In the genomic region with DNA sequence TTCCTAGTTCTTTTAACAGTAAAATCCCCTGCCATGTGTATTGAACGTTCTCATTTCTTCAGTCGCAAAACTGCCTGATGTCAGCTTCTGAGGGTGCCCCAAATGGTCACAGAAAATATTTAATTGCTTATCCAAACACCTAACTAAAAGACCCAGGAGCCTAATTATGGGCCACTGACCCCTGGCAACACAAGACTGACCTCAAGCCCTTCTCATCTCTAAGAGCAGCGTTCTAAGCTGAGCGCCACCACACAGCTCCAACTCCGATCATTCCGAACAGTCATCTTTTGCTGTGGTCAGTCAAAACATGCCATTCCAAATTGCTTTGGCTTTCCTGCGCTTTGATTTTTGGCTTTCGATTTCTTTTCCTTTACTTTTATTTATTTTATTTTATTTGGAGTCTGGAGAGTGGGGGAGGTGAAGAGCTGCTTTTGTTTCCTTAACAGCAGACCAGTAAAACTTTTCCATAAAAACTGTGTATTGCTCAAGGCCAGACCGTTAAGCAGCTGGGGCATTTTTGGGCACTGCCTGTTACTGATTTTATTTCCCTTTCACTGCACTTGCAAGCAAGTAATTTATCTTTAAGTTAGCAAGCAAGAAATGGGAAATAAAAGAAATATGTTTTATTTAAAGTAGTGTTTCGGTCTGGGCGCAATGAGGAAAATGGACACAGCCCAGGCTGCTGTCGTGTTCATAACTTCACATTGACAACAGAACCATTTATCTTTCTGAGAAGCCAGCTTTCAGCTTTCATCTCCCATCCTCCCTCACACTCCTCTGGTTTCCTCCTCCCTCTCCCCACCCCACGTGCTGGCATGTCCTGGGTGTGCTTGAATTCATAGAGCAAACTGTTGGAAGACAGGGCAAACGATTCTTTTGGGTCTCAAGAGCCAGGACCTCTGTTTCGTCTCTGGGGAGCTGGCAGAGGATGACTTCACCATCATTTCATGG, we compare ENCODE assay signal across 15 mouse cellular contexts. TPM values are rescaled to one million over a fixed set of nuclear protein-coding genes. Genes with fewer than 3 reads are reported as not detected.
A peak's percentile ranks its signal among the peaks of the same experiment; 100 is the strongest.
DNase-seq lines count a peak whose midpoint lies in the region; ATAC-seq and TF ChIP-seq lines count a peak whose summit lies in the region.
"Had no signal": no experiment of that assay in that cellular context is flagged by ENCODE, and none has a peak within 500 bp of the region (broad histone marks: within the 10 kb centered on the region; RNA-seq: fewer than 3 reads in every experiment).

No protein-coding gene starts in this region.

- 39% methylated on average over 15 of the region's 15 CpGs for WGBS in intestine, embryonic 14.5 days
- WGBS in intestine, postnatal 0 days = 60% methylated on average over 15 of the region's 15 CpGs
- WGBS in limb, embryonic 13.5 days = 26% methylated on average over 15 of the region's 15 CpGs
- WGBS in cerebellum, adult 2 months = 68% methylated on average over 15 of the region's 15 CpGs

- DNase-seq in intestine, embryonic 14.5 days (ENCODE audit: low spot score) = no peak
- peak; percentile 7 for DNase-seq in testis, postnatal 14 days (ENCODE audit: low spot score)
- DNase-seq in testis, postnatal 10 days (ENCODE audit: low spot score) = no peak
- DNase-seq in right cerebral cortex, postnatal 25 days = no peak
- no peak for DNase-seq in cerebellum, adult 2 months
- DNase-seq in thymus, postnatal 25 days = no peak
- DNase-seq: gastrocnemius, postnatal 14 days; thymus, adult 18-20 months had no signal

- peak overlapping the region; percentile 5; the same call in 1 of the 2 replicates for H3K4me2 ChIP-seq in intestine, embryonic 14.5 days (ENCODE audit: low read length)
- no peak overlapping the region for H3K4me2 ChIP-seq in intestine, postnatal 0 days (replicated peaks; ENCODE audit: low read depth)
- H3K4me2 ChIP-seq in limb, embryonic 13.5 days (replicated peaks) = peak overlapping the region; percentile 50
- H3K4me2 ChIP-seq: hindbrain, embryonic 15.5 days; midbrain, embryonic 15.5 days had no signal

- H3K9ac ChIP-seq in intestine, embryonic 14.5 days (ENCODE audit: low read length) = no peak overlapping the region
- no peak overlapping the region for H3K9ac ChIP-seq in intestine, postnatal 0 days (ENCODE audit: low read depth, low read length)
- H3K9ac ChIP-seq in limb, embryonic 13.5 days = 0 out of 2 replicates have a peak overlapping the region, but pooled peaks have one; percentile 13
- H3K9ac ChIP-seq: hindbrain, embryonic 15.5 days; midbrain, embryonic 15.5 days had no signal

- H3K27ac ChIP-seq in intestine, embryonic 14.5 days (ENCODE audit: low read depth) = no peak overlapping the region
- no peak overlapping the region for H3K27ac ChIP-seq in intestine, postnatal 0 days (ENCODE audit: low read depth, low read length)
- H3K27ac ChIP-seq in limb, embryonic 13.5 days = peak overlapping the region; percentile 15; the same call in 1 of the 2 replicates
- H3K27ac ChIP-seq in cerebellum, adult 2 months (ENCODE audit: insufficient read depth, low read length) = no peak overlapping the region
- H3K27ac ChIP-seq: hindbrain, embryonic 15.5 days; layer of hippocampus, adult 2 months; midbrain, embryonic 15.5 days had no signal

- H3K4me1 ChIP-seq in intestine, embryonic 14.5 days (replicated peaks; ENCODE audit: control insufficient read depth, insufficient read depth, low read length) = no peaks in the 10 kb centered on the region; the same call in 1 of the 2 replicates
- no peaks in the 10 kb centered on the region for H3K4me1 ChIP-seq in intestine, postnatal 0 days (replicated peaks; ENCODE audit: control insufficient read depth, insufficient read depth, low read length)
- peaks cover 16% of the 10 kb centered on the region for H3K4me1 ChIP-seq in limb, embryonic 13.5 days
- H3K4me1 ChIP-seq in cerebellum, adult 2 months (ENCODE audit: control insufficient read depth, insufficient read depth, low read length) = peaks cover 2% of the 10 kb centered on the region; the same call in 1 of the 2 replicates
- H3K4me1 ChIP-seq: hindbrain, embryonic 15.5 days; midbrain, embryonic 15.5 days had no signal

- ATAC-seq in intestine, embryonic 14.5 days (replicated peaks; ENCODE audit: low FRiP score, low TSS enrichment, low read depth) = no peak; the same call in 1 of the 2 replicates
- no peak for ATAC-seq in intestine, postnatal 0 days
- peak; percentile 73 for ATAC-seq in limb, embryonic 13.5 days (ENCODE audit: low FRiP score, low read depth)
- ATAC-seq: midbrain, embryonic 15.5 days had no signal

- no peaks in the 10 kb centered on the region for H3K9me3 ChIP-seq in intestine, embryonic 14.5 days (ENCODE audit: control insufficient read depth, low read length)
- H3K9me3 ChIP-seq in intestine, postnatal 0 days (ENCODE audit: control insufficient read depth) = no peaks in the 10 kb centered on the region
- H3K9me3 ChIP-seq in limb, embryonic 13.5 days = no peaks in the 10 kb centered on the region
- H3K9me3 ChIP-seq: hindbrain, embryonic 15.5 days; midbrain, embryonic 15.5 days had no signal

- TF ChIP-seq POLR2A in cerebellum, adult 2 months (IDR thresholded peaks at IDR 0.05; ENCODE audit: borderline replicate concordance, insufficient read depth, low read length) = no peak

- no peaks in the 10 kb centered on the region for H3K27me3 ChIP-seq in intestine, embryonic 14.5 days (replicated peaks; ENCODE audit: control insufficient read depth, insufficient read depth, low read length)
- no peaks in the 10 kb centered on the region for H3K27me3 ChIP-seq in intestine, postnatal 0 days (replicated peaks; ENCODE audit: control insufficient read depth, insufficient read depth, low read length)
- no peaks in the 10 kb centered on the region for H3K27me3 ChIP-seq in limb, embryonic 13.5 days
- no peaks in the 10 kb centered on the region for H3K27me3 ChIP-seq in cerebellum, adult 2 months (ENCODE audit: control insufficient read depth, insufficient read depth, low read length)
- H3K27me3 ChIP-seq: hindbrain, embryonic 15.5 days; midbrain, embryonic 15.5 days had no signal

- TF ChIP-seq CTCF in intestine, postnatal 0 days (IDR thresholded peaks at IDR 0.05; ENCODE audit: low read depth) = no peak
- TF ChIP-seq CTCF in cerebellum, adult 2 months (IDR thresholded peaks at IDR 0.05; ENCODE audit: borderline replicate concordance, insufficient read depth, low read depth, low read length) = no peak

- H3K36me3 ChIP-seq in intestine, embryonic 14.5 days (ENCODE audit: control insufficient read depth, insufficient read depth, low read length) = no peaks in the 10 kb centered on the region
- H3K36me3 ChIP-seq in intestine, postnatal 0 days (ENCODE audit: control insufficient read depth, insufficient read depth) = no peaks in the 10 kb centered on the region
- no peaks in the 10 kb centered on the region for H3K36me3 ChIP-seq in limb, embryonic 13.5 days
- H3K36me3 ChIP-seq: hindbrain, embryonic 15.5 days; midbrain, embryonic 15.5 days had no signal

- H3K4me3 ChIP-seq in intestine, embryonic 14.5 days (ENCODE audit: low read depth, low read length) = no peak overlapping the region
- H3K4me3 ChIP-seq in intestine, postnatal 0 days (ENCODE audit: low read depth, low read length) = no peak overlapping the region
- H3K4me3 ChIP-seq in limb, embryonic 13.5 days = peak overlapping the region; percentile 14
- H3K4me3 ChIP-seq in cerebellum, adult 2 months (replicated peaks; ENCODE audit: insufficient read depth, low read depth, low read length) = no peak overlapping the region
- H3K4me3 ChIP-seq: hindbrain, embryonic 15.5 days; layer of hippocampus, adult 2 months; midbrain, embryonic 15.5 days had no signal

RNA-seq across cellular contexts. Expression of gene Trhde, which starts 59.1 kb away (rescaled TPM):
- polyA plus RNA-seq in intestine, embryonic 14.5 days (2014; fragmentation: Nextera tagmentation; extraction: Ambion mirVana) = 0.49 and 0.97 TPM in 2 replicates
- 0.13 and 0.14 TPM in 2 replicates for polyA plus RNA-seq in intestine, postnatal 0 days (2015; fragmentation: Nextera tagmentation; extraction: Ambion mirVana)
- 1.6 and 2.5 TPM in 2 replicates for polyA plus RNA-seq in limb, embryonic 13.5 days (2015; fragmentation: Nextera tagmentation; extraction: Ambion mirVana)
- 16.9 and 18.9 TPM in 2 replicates for polyA plus RNA-seq in cerebellum, adult 2 months (2012; rRNA removed)
- polyA plus RNA-seq: liver, embryonic 16.5 days; spleen, adult 2 months had no signal
